Mouse (Mus musculus) forebrain, embryonic 16.5 days (tissue): Measurements from ENCODE around the gene Fat3. TPM values are rescaled to one million over a fixed set of nuclear protein-coding genes. Genes with fewer than 3 reads are reported as not detected.

ENCODE experiments used
- ATAC-seq: fragments of 200-750 bp; cut with Nextera tagmentation; 2 replicates; pipeline ENCODE4 v1.8.0; 2017; ENCODE audit warnings: mild to moderate bottlenecking, moderate library complexity
- H3K27ac ChIP-seq: fragments of 300-500 bp; sonication (generic); 2 replicates; pipeline ENCODE4 v1.5.1; 2014; ENCODE audit warnings: low read length, control low read depth
- H3K27me3 ChIP-seq: fragments of 300-500 bp; sonication (generic); replicated peaks from 2 replicates; pipeline ENCODE4 v1.6.1; 2014; ENCODE audit warnings: low read length; ENCODE audit not compliant: control insufficient read depth, insufficient read depth
- H3K36me3 ChIP-seq: fragments of 300-500 bp; sonication (generic); 2 replicates; pipeline ENCODE4 v1.6.1; 2014; ENCODE audit not compliant: control insufficient read depth, insufficient read depth
- H3K4me1 ChIP-seq: fragments of 300-500 bp; sonication (generic); replicated peaks from 2 replicates; pipeline ENCODE4 v1.6.1; 2014; ENCODE audit warnings: low read length; ENCODE audit not compliant: control insufficient read depth, insufficient read depth
- H3K4me2 ChIP-seq: fragments of 300-500 bp; sonication (generic); 2 replicates; pipeline ENCODE4 v1.6.1; 2014; ENCODE audit warnings: mild to moderate bottlenecking, low read length, control low read depth
- H3K4me3 ChIP-seq: fragments of 300-500 bp; sonication (generic); replicated peaks from 2 replicates; pipeline ENCODE4 v1.5.1; 2014; ENCODE audit warnings: mild to moderate bottlenecking, low read length, control low read depth
- H3K9ac ChIP-seq: fragments of 300-500 bp; sonication (generic); replicated peaks from 2 replicates; pipeline ENCODE4 v1.6.1; 2014; ENCODE audit warnings: low read depth, low read length, control low read depth
- H3K9me3 ChIP-seq: fragments of 300-500 bp; sonication (generic); 2 replicates; pipeline ENCODE4 v1.6.1; 2016; ENCODE audit warnings: low read length; ENCODE audit not compliant: control insufficient read depth
- WGBS: fragments of 180-500 bp; shearing (Covaris S2); extraction: QIAGEN DNeasy Blood & Tissue Kit; methylation state at CpG from one replicate; pipeline ENCODE4 v1.1.7; 2014; 5-methylcytosine and 5-hydroxymethylcytosine counted together
- polyA plus RNA-seq: library from polyadenylated mRNA; unstranded; fragments of >200 nt; fragmentation: Nextera tagmentation; extraction: Ambion mirVana; gene quantifications from 2 replicates; pipeline ENCODE4 v1.2.1, GENCODE M21; 2015

Fat3 gene
- polyA plus RNA-seq, 1 experiment from 2014 or later: 12.8 TPM

GRCm38 (mm10) chr9:15978317-15978716, 522.8 kb downstream of the Fat3 start:
- Histone ChIP-seq H3K4me2 (no peak overlapping the region), H3K27me3 (no peaks in the 10 kb centered on the region), H3K27ac (no peak overlapping the region), H3K4me3 (no peak overlapping the region), H3K9ac (no peak overlapping the region), H3K4me1 (peaks cover 12% of the 10 kb centered on the region), H3K9me3 (no peaks in the 10 kb centered on the region), H3K36me3 (no peaks in the 10 kb centered on the region)
- ATAC-seq: no peak
- WGBS: 61% methylated on average over 14 of the region's 14 CpGs

- no peak overlapping the region for H3K9ac ChIP-seq
- H3K4me3 ChIP-seq: no peak overlapping the region
- no peak overlapping the region for H3K27ac ChIP-seq
- no peaks in the 10 kb centered on the region for H3K27me3 ChIP-seq
- ATAC-seq: peak; percentile 54
- WGBS: 16% methylated on average over 12 of the region's 12 CpGs
- H3K4me2 ChIP-seq: peak overlapping the region; percentile 13; the same call in 1 of the 2 replicates
- H3K4me1 ChIP-seq: peaks cover 12% of the 10 kb centered on the region
- no peaks in the 10 kb centered on the region for H3K36me3 ChIP-seq
- H3K9me3 ChIP-seq: no peaks in the 10 kb centered on the region
Measured at GRCm38 (mm10) chr9:15976959-15977663, 524.0 kb downstream of the Fat3 start.

- no peak overlapping the region for H3K27ac ChIP-seq
- H3K4me2 ChIP-seq: no peak overlapping the region
- no peak for ATAC-seq
- no peak overlapping the region for H3K9ac ChIP-seq
- H3K9me3 ChIP-seq: no peaks in the 10 kb centered on the region
- no peak overlapping the region for H3K4me3 ChIP-seq
- peaks cover 12% of the 10 kb centered on the region for H3K4me1 ChIP-seq
- no peaks in the 10 kb centered on the region for H3K36me3 ChIP-seq
- 87% methylated on average over 2 of the region's 2 CpGs for WGBS
- no peaks in the 10 kb centered on the region for H3K27me3 ChIP-seq
Measured at GRCm38 (mm10) chr9:15975999-15976398, 525.1 kb downstream of the Fat3 start.

GRCm38 (mm10) chr9:15972201-15972600, 528.9 kb downstream of the Fat3 start:
- Histone ChIP-seq H3K27ac (no peak overlapping the region), H3K4me1 (peaks cover 2% of the 10 kb centered on the region), H3K36me3 (no peaks in the 10 kb centered on the region), H3K27me3 (no peaks in the 10 kb centered on the region), H3K9me3 (no peaks in the 10 kb centered on the region), H3K4me3 (no peak overlapping the region), H3K4me2 (no peak overlapping the region), H3K9ac (no peak overlapping the region)
- ATAC-seq: no peak
- 56% methylated on average over 1 of the region's 1 CpGs for WGBS

GRCm38 (mm10) chr9:15971393-15971792, 529.7 kb downstream of the Fat3 start:
- Histone ChIP-seq H3K4me2 (no peak overlapping the region), H3K4me1 (no peaks in the 10 kb centered on the region), H3K9me3 (no peaks in the 10 kb centered on the region), H3K36me3 (no peaks in the 10 kb centered on the region), H3K9ac (no peak overlapping the region), H3K27me3 (no peaks in the 10 kb centered on the region), H3K27ac (no peak overlapping the region), H3K4me3 (no peak overlapping the region)
- ATAC-seq: no peak

- WGBS: 87% methylated on average over 3 of the region's 3 CpGs
- no peaks in the 10 kb centered on the region for H3K9me3 ChIP-seq
- no peak overlapping the region for H3K4me3 ChIP-seq
- H3K27ac ChIP-seq: no peak overlapping the region
- ATAC-seq: no peak
- no peak overlapping the region for H3K4me2 ChIP-seq
- no peaks in the 10 kb centered on the region for H3K27me3 ChIP-seq
- peaks cover 7% of the 10 kb centered on the region for H3K36me3 ChIP-seq
- H3K9ac ChIP-seq: no peak overlapping the region
- no peaks in the 10 kb centered on the region for H3K4me1 ChIP-seq
Measured at GRCm38 (mm10) chr9:15964198-15964597, 536.9 kb downstream of the Fat3 start.

- ATAC-seq: no peak
- H3K4me1 ChIP-seq: no peaks in the 10 kb centered on the region
- no peak overlapping the region for H3K4me2 ChIP-seq
- H3K27me3 ChIP-seq: no peaks in the 10 kb centered on the region
- H3K9ac ChIP-seq: no peak overlapping the region
- H3K36me3 ChIP-seq: peaks cover 7% of the 10 kb centered on the region
- H3K27ac ChIP-seq: no peak overlapping the region
- 70% methylated on average over 2 of the region's 2 CpGs for WGBS
- no peak overlapping the region for H3K4me3 ChIP-seq
- H3K9me3 ChIP-seq: no peaks in the 10 kb centered on the region
Measured at GRCm38 (mm10) chr9:15962886-15963285, 538.2 kb downstream of the Fat3 start.

- Histone ChIP-seq H3K4me3 (no peak overlapping the region), H3K27ac (no peak overlapping the region), H3K9me3 (no peaks in the 10 kb centered on the region), H3K4me1 (peaks cover 13% of the 10 kb centered on the region), H3K9ac (no peak overlapping the region), H3K36me3 (peaks cover 4% of the 10 kb centered on the region), H3K4me2 (no peak overlapping the region), H3K27me3 (no peaks in the 10 kb centered on the region)
- 74% methylated on average over 3 of the region's 3 CpGs for WGBS
- no peak for ATAC-seq
Measured at GRCm38 (mm10) chr9:15958224-15958787, 542.8 kb downstream of the Fat3 start.

- H3K4me2 ChIP-seq: no peak overlapping the region
- 78% methylated on average over 3 of the region's 3 CpGs for WGBS
- H3K4me3 ChIP-seq: no peak overlapping the region
- H3K27ac ChIP-seq: no peak overlapping the region
- no peak overlapping the region for H3K9ac ChIP-seq
- peaks cover 4% of the 10 kb centered on the region for H3K36me3 ChIP-seq
- no peaks in the 10 kb centered on the region for H3K9me3 ChIP-seq
- ATAC-seq: no peak
- no peaks in the 10 kb centered on the region for H3K27me3 ChIP-seq
- H3K4me1 ChIP-seq: peaks cover 13% of the 10 kb centered on the region
Measured at GRCm38 (mm10) chr9:15957816-15958215, 543.3 kb downstream of the Fat3 start.
